Mouse (Mus musculus) embryonic facial prominence, embryonic 11.5 days (tissue): Measurements from ENCODE around the gene Trim47. TPM values are rescaled to one million over a fixed set of nuclear protein-coding genes. Genes with fewer than 3 reads are reported as not detected.

Experiments
- ATAC-seq: fragments of 200-750 bp; cut with Nextera tagmentation; replicated peaks from 2 replicates; pipeline ENCODE4 v1.8.0; 2017; ENCODE audit warnings: low read depth; ENCODE audit not compliant: insufficient number of reproducible peaks, low FRiP score, low TSS enrichment
- DNase-seq: peaks from one replicate; pipeline ENCODE4 v3.0.0-alpha.2; 2015; ENCODE audit warnings: low spot score
- H3K27ac ChIP-seq: fragments of 300-500 bp; sonication (generic); replicated peaks from 2 replicates; pipeline ENCODE4 v1.5.1; 2014; ENCODE audit warnings: mild to moderate bottlenecking, low read depth, low read length, control low read depth
- H3K27me3 ChIP-seq: fragments of 300-500 bp; sonication (generic); 2 replicates; pipeline ENCODE4 v1.6.1; 2014; ENCODE audit warnings: mild to moderate bottlenecking, low read length, moderate library complexity, mixed read lengths; ENCODE audit not compliant: control insufficient read depth, insufficient read depth
- H3K36me3 ChIP-seq: fragments of 300-500 bp; sonication (generic); replicated peaks from 2 replicates; pipeline ENCODE4 v1.6.1; 2014; ENCODE audit warnings: low read depth, mild to moderate bottlenecking, low read length, moderate library complexity, mixed read lengths; ENCODE audit not compliant: control insufficient read depth, insufficient read depth
- H3K4me1 ChIP-seq: fragments of 300-500 bp; sonication (generic); 2 replicates; pipeline ENCODE4 v1.6.1; 2014; ENCODE audit warnings: low read length, mixed read lengths; ENCODE audit not compliant: control insufficient read depth, insufficient read depth
- H3K4me2 ChIP-seq: fragments of 300-500 bp; sonication (generic); 2 replicates; pipeline ENCODE4 v1.6.1; 2014; ENCODE audit warnings: low read depth, mild to moderate bottlenecking, control low read depth, low read length, moderate library complexity
- H3K4me3 ChIP-seq: fragments of 300-500 bp; sonication (generic); 2 replicates; pipeline ENCODE4 v1.5.1; 2014; ENCODE audit warnings: low read depth, low read length, control low read depth
- H3K9ac ChIP-seq: fragments of 300-500 bp; sonication (generic); replicated peaks from 2 replicates; pipeline ENCODE4 v1.6.1; 2014; ENCODE audit warnings: mild to moderate bottlenecking, control low read depth, low read length
- H3K9me3 ChIP-seq: fragments of 300-500 bp; sonication (generic); replicated peaks from 2 replicates; pipeline ENCODE4 v1.6.1; 2016; ENCODE audit warnings: mild to moderate bottlenecking, low read length, inconsistent platforms, mixed read lengths; ENCODE audit not compliant: control insufficient read depth
- WGBS: fragments of 180-500 bp; shearing (Covaris S2); extraction: QIAGEN DNeasy Blood & Tissue Kit; methylation state at CpG from one replicate; pipeline ENCODE4 v1.1.7; 2014; 5-methylcytosine and 5-hydroxymethylcytosine counted together
- polyA plus RNA-seq: library from polyadenylated mRNA; unstranded; fragments of >200 nt; fragmentation: Nextera tagmentation; extraction: Ambion mirVana; gene quantifications from 2 replicates; pipeline ENCODE4 v1.2.1, GENCODE M21; 2014

The Trim47 gene
- polyA plus RNA-seq, 1 experiment from 2014 or later = 4.5 TPM

DNA sequence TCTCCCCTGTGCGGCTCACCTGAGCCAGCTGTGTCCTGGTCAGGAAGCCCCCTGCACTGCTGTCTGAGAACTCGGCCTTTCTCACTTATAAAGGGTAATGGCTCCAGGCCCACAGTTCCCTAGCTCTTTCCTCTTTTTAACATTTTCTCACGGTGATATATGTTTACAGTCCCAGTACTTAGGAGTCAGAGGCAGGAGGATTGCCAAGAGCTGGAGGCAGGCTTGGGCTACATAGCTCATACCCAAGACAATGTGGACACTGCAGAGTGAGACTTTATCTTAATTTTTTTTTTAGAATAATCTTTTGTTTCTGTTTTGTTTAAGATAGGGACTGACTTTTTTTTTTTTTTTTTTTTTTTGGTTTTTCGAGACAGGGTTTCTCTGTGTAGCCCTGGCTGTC, 24.5 kb downstream of the Trim47 start:
- H3K9me3 ChIP-seq = no peaks in the 10 kb centered on the region
- H3K36me3 ChIP-seq = no peaks in the 10 kb centered on the region
- ATAC-seq (no peak), DNase-seq (no peak)
- H3K27ac ChIP-seq = peak overlapping the region; percentile 31; the same call in 1 of the 2 replicates
- peak overlapping the region; percentile 38; the same call in 1 of the 2 replicates for H3K9ac ChIP-seq
- H3K4me3 ChIP-seq = no peak overlapping the region
- WGBS = 55% methylated on average over 3 of the region's 4 CpGs
- peaks cover 7% of the 10 kb centered on the region for H3K4me1 ChIP-seq
- H3K4me2 ChIP-seq = no peak overlapping the region
- H3K27me3 ChIP-seq = peaks cover 11% of the 10 kb centered on the region

GRCm38 (mm10) chr11:116101931-116102381, 25.1 kb downstream of the Trim47 start:
- H3K9ac ChIP-seq = peak overlapping the region; percentile 38; the same call in 1 of the 2 replicates
- DNase-seq = peak; percentile 39
- no peak overlapping the region for H3K4me3 ChIP-seq
- no peak overlapping the region for H3K4me2 ChIP-seq
- H3K27me3 ChIP-seq = peaks cover 6% of the 10 kb centered on the region
- no peaks in the 10 kb centered on the region for H3K9me3 ChIP-seq
- H3K27ac ChIP-seq = peak overlapping the region; percentile 31
- 25% methylated on average over 11 of the region's 11 CpGs for WGBS
- H3K36me3 ChIP-seq = no peaks in the 10 kb centered on the region
- peaks cover 7% of the 10 kb centered on the region for H3K4me1 ChIP-seq
- ATAC-seq = no peak

DNA sequence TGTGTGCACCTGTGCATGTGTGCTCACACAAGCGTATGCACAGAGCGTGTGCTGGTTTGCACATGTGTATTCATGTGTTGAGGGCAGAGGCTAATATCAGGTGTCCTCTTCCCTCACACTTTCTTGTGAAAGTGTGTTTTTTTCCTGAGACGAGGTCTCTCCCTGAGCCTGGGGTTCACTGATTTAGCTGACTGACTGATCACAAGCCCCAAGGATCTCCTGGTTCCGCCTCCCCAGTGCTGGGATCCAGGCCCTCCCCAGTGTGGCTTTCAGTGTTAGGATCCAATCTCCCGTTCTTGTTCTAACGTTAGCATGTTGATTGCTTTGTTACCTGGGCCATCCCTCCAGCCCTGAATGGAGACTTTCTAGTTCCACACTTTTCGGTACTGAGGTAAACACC, 26.2 kb downstream of the Trim47 start:
- H3K4me3 ChIP-seq = no peak overlapping the region
- H3K4me2 ChIP-seq = no peak overlapping the region
- H3K27me3 ChIP-seq = no peaks in the 10 kb centered on the region
- H3K27ac ChIP-seq = no peak overlapping the region
- no peak for ATAC-seq
- DNase-seq = no peak
- H3K4me1 ChIP-seq = peaks cover 7% of the 10 kb centered on the region
- no peaks in the 10 kb centered on the region for H3K36me3 ChIP-seq
- 81% methylated on average over 7 of the region's 7 CpGs for WGBS
- H3K9me3 ChIP-seq = no peaks in the 10 kb centered on the region
- no peak overlapping the region for H3K9ac ChIP-seq

DNA sequence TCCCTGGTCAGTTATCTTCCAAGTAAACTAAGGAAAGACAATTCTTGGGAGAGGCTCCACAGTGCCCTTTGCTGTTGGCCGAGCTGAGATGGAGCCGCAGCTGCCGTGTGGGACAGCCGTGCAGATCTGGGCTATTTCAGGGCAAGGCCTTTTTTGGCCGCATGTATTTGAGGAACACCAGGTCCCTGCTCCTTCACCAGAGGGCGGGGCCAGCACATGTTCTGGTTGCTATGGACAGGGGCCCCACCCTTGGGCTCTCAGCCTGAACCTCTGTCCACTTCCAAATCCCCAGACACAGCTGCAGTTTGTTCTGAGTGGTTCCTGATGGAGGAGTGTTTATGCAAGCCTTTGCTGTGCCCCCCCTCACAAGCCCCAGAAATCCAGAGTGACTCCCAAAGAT, 26.6 kb downstream of the Trim47 start:
- H3K36me3 ChIP-seq = no peaks in the 10 kb centered on the region
- DNase-seq = no peak
- ATAC-seq = no peak
- 78% methylated on average over 6 of the region's 6 CpGs for WGBS
- H3K9me3 ChIP-seq = no peaks in the 10 kb centered on the region
- no peak overlapping the region for H3K27ac ChIP-seq
- no peak overlapping the region for H3K9ac ChIP-seq
- H3K4me3 ChIP-seq = no peak overlapping the region
- H3K4me1 ChIP-seq = peaks cover 7% of the 10 kb centered on the region
- no peak overlapping the region for H3K4me2 ChIP-seq
- H3K27me3 ChIP-seq = no peaks in the 10 kb centered on the region

DNA sequence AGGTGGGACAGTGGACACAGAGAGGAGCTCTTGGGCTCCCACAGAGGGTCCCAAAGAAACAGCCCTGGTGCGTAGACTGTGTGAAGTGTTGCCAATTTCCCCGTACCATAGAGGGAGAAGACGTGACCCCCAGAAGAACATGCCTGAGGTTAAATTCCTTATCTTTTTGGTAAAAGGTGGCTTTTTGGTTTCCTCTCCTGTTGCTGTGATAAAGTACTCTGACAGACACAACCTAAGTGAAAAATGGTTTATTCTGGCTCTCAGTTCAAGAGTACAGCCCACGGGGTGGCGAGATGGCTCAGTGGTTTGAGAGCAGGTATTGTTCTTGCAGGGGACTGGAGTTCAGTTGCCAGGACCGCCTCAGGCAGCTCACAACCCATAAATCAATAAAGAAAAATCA, 27.5 kb downstream of the Trim47 start:
- H3K4me1 ChIP-seq = peaks cover 7% of the 10 kb centered on the region

DNA sequence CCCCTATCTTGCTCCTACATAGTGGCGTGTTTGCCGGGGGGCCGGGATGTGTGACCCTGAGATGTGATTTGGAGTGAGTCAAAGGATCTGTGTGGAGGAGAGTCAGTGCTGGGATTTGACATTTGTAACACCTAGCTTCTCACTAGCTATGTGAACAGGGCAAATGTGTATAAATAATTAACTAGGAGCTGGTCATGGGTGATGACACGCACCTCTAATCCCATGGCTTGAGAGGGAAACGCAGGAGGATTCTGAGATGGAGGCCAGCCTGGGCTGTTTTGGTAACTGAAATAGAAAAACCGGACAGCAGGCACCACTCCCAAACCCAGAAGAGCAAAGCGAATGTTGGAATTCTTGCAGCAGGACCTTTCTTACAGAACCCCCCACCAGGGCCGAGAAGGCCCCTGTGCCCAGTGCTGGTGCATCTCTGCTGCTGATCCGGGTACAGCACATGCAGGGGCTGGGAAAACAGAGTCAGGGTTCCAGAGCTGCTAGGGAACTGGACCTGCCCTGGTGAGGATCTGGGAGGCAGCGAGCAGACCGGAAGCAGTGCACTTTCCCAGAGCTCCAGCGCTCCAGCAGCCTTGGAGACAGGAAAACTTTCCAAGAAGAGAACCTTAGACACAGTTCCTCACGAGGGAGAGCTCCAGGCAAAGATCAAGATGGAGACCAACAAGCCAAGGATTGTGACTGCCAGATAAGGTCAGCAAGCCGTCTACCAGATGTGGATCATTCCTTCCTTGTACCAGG, 28.1 kb downstream of the Trim47 start:
- Histone ChIP-seq H3K9me3 (no peaks in the 10 kb centered on the region), H3K36me3 (no peaks in the 10 kb centered on the region), H3K9ac (no peak overlapping the region), H3K4me2 (no peak overlapping the region), H3K27me3 (no peaks in the 10 kb centered on the region), H3K27ac (no peak overlapping the region), H3K4me3 (no peak overlapping the region), H3K4me1 (peaks cover 3% of the 10 kb centered on the region)
- WGBS = 71% methylated on average over 14 of the region's 14 CpGs
- ATAC-seq (no peak), DNase-seq (no peak)

More for the DNA sequence above, 27.5 kb downstream of the Trim47 start:
- no peak overlapping the region for H3K4me2 ChIP-seq
- no peak overlapping the region for H3K27ac ChIP-seq
- no peak overlapping the region for H3K4me3 ChIP-seq
- 87% methylated on average over 6 of the region's 6 CpGs for WGBS
- no peaks in the 10 kb centered on the region for H3K9me3 ChIP-seq
- ATAC-seq (no peak), DNase-seq (no peak)
- no peaks in the 10 kb centered on the region for H3K27me3 ChIP-seq
- no peak overlapping the region for H3K9ac ChIP-seq
- no peaks in the 10 kb centered on the region for H3K36me3 ChIP-seq

GRCm38 (mm10) chr11:116096213-116097108, 30.5 kb downstream of the Trim47 start:
- no peak for DNase-seq
- no peak overlapping the region for H3K9ac ChIP-seq
- H3K4me3 ChIP-seq = no peak overlapping the region
- H3K27ac ChIP-seq = no peak overlapping the region
- H3K36me3 ChIP-seq = no peaks in the 10 kb centered on the region
- H3K9me3 ChIP-seq = no peaks in the 10 kb centered on the region
- H3K27me3 ChIP-seq = no peaks in the 10 kb centered on the region
- no peaks in the 10 kb centered on the region for H3K4me1 ChIP-seq
- ATAC-seq = no peak
- no peak overlapping the region for H3K4me2 ChIP-seq
- WGBS = 92% methylated on average over 5 of the region's 5 CpGs

- Histone ChIP-seq H3K4me1 (no peaks in the 10 kb centered on the region), H3K4me2 (no peak overlapping the region), H3K9ac (no peak overlapping the region), H3K36me3 (no peaks in the 10 kb centered on the region), H3K9me3 (no peaks in the 10 kb centered on the region), H3K27ac (no peak overlapping the region), H3K4me3 (no peak overlapping the region), H3K27me3 (no peaks in the 10 kb centered on the region)
- no peak for DNase-seq
- ATAC-seq = no peak
- WGBS = 65% methylated on average over 3 of the region's 3 CpGs
Observed at GRCm38 (mm10) chr11:116095573-116095972, 31.4 kb downstream of the Trim47 start.
